21 mouse cellular contexts compared by ENCODE assay signal in the genomic region with DNA sequence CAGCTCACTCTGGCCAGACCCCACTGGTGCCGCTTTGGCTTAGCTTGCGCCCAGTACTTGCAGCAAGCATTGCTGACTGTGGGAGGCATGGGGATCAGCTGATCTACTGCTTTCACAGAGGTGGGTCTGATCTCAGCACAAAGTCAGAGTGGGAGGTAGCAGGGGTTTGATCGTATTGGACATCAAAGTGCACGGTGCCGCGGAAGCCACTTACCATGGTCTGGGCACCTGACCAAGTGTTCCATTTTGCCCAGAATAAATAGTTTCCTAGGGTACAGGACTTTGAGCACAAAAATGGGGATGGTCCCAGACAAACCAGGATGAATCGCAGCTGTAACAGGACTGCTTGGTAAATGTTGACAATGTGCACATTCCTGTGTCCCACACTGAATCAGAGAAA. TPM values are rescaled to one million over a fixed set of nuclear protein-coding genes. Genes with fewer than 3 reads are reported as not detected.
A peak's percentile ranks its signal among the peaks of the same experiment; 100 is the strongest.
DNase-seq lines count a peak whose midpoint lies in the region; ATAC-seq and TF ChIP-seq lines count a peak whose summit lies in the region.
"Had no signal": no experiment of that assay in that cellular context is flagged by ENCODE, and none has a peak within 500 bp of the region (broad histone marks: within the 10 kb centered on the region; RNA-seq: fewer than 3 reads in every experiment).

No protein-coding gene starts in this region.

- no peak for TF ChIP-seq CTCF in hindbrain, postnatal 0 days (IDR thresholded peaks at IDR 0.05; ENCODE audit: low read depth)

- H3K9me3 ChIP-seq in hindbrain, embryonic 15.5 days = no peaks in the 10 kb centered on the region
- H3K9me3 ChIP-seq in hindbrain, embryonic 12.5 days (replicated peaks) = no peaks in the 10 kb centered on the region
- no peaks in the 10 kb centered on the region for H3K9me3 ChIP-seq in liver, embryonic 16.5 days (replicated peaks; ENCODE audit: control insufficient read depth, low read length)
- no peaks in the 10 kb centered on the region for H3K9me3 ChIP-seq in liver, embryonic 11.5 days (ENCODE audit: control insufficient read depth, low read length)
- no peaks in the 10 kb centered on the region for H3K9me3 ChIP-seq in hindbrain, postnatal 0 days (ENCODE audit: low read length)
- H3K9me3 ChIP-seq: forebrain, embryonic 10.5 days; heart, embryonic 13.5 days; intestine, embryonic 15.5 days; limb, embryonic 15.5 days; midbrain, embryonic 12.5 days had no signal

- peak; percentile 53; the same call in 1 of the 2 replicates for ATAC-seq in hindbrain, embryonic 15.5 days (ENCODE audit: low FRiP score, low read depth)
- ATAC-seq in hindbrain, embryonic 12.5 days (ENCODE audit: low FRiP score) = no peak
- peak; percentile 32; the same call in 1 of the 2 replicates for ATAC-seq in liver, embryonic 16.5 days (ENCODE audit: low read depth)
- no peak for ATAC-seq in liver, embryonic 11.5 days (replicated peaks; ENCODE audit: low FRiP score)
- ATAC-seq in hindbrain, postnatal 0 days = peak; percentile 83
- ATAC-seq: intestine, embryonic 15.5 days had no signal

- no peak overlapping the region for H3K4me2 ChIP-seq in hindbrain, embryonic 15.5 days
- no peak overlapping the region for H3K4me2 ChIP-seq in hindbrain, embryonic 12.5 days (replicated peaks)
- no peak overlapping the region for H3K4me2 ChIP-seq in liver, embryonic 16.5 days (ENCODE audit: low read depth, low read length)
- no peak overlapping the region for H3K4me2 ChIP-seq in liver, embryonic 11.5 days
- no peak overlapping the region for H3K4me2 ChIP-seq in hindbrain, postnatal 0 days (ENCODE audit: low read depth, low read length)
- H3K4me2 ChIP-seq: heart, embryonic 13.5 days; intestine, embryonic 15.5 days; limb, embryonic 15.5 days; midbrain, embryonic 12.5 days had no signal

- H3K27me3 ChIP-seq in hindbrain, embryonic 15.5 days = no peaks in the 10 kb centered on the region
- H3K27me3 ChIP-seq in hindbrain, embryonic 12.5 days = no peaks in the 10 kb centered on the region
- H3K27me3 ChIP-seq in liver, embryonic 16.5 days (ENCODE audit: control insufficient read depth, insufficient read depth, low read depth, low read length) = no peaks in the 10 kb centered on the region
- no peaks in the 10 kb centered on the region for H3K27me3 ChIP-seq in liver, embryonic 11.5 days (replicated peaks; ENCODE audit: control insufficient read depth, insufficient read depth, low read length)
- H3K27me3 ChIP-seq in hindbrain, postnatal 0 days (ENCODE audit: insufficient read depth, low read length) = no peaks in the 10 kb centered on the region
- H3K27me3 ChIP-seq: intestine, embryonic 15.5 days; limb, embryonic 15.5 days; midbrain, embryonic 12.5 days had no signal

- H3K27ac ChIP-seq in hindbrain, embryonic 15.5 days (replicated peaks) = no peak overlapping the region
- H3K27ac ChIP-seq in hindbrain, embryonic 12.5 days = no peak overlapping the region
- H3K27ac ChIP-seq in liver, embryonic 16.5 days (ENCODE audit: low read length) = no peak overlapping the region
- H3K27ac ChIP-seq in liver, embryonic 11.5 days (ENCODE audit: low read depth, low read length) = no peak overlapping the region
- no peak overlapping the region for H3K27ac ChIP-seq in hindbrain, postnatal 0 days
- H3K27ac ChIP-seq: forebrain, embryonic 10.5 days; heart, embryonic 13.5 days; intestine, embryonic 15.5 days; limb, embryonic 15.5 days; macrophage; midbrain, embryonic 12.5 days had no signal

- H3K4me3 ChIP-seq in hindbrain, embryonic 15.5 days = no peak overlapping the region
- H3K4me3 ChIP-seq in hindbrain, embryonic 12.5 days = no peak overlapping the region
- H3K4me3 ChIP-seq in liver, embryonic 16.5 days (ENCODE audit: low read depth, low read length) = no peak overlapping the region
- H3K4me3 ChIP-seq in liver, embryonic 11.5 days (ENCODE audit: low read depth, low read length) = no peak overlapping the region
- no peak overlapping the region for H3K4me3 ChIP-seq in hindbrain, postnatal 0 days (ENCODE audit: low read length)
- H3K4me3 ChIP-seq: forebrain, embryonic 10.5 days; heart, embryonic 13.5 days; intestine, embryonic 15.5 days; limb, embryonic 15.5 days; midbrain, embryonic 12.5 days had no signal

- no peaks in the 10 kb centered on the region for H3K36me3 ChIP-seq in hindbrain, embryonic 15.5 days
- H3K36me3 ChIP-seq in hindbrain, embryonic 12.5 days = no peaks in the 10 kb centered on the region
- H3K36me3 ChIP-seq in liver, embryonic 16.5 days (ENCODE audit: control insufficient read depth, insufficient read depth) = no peaks in the 10 kb centered on the region
- no peaks in the 10 kb centered on the region for H3K36me3 ChIP-seq in liver, embryonic 11.5 days (ENCODE audit: control insufficient read depth, insufficient read depth, low read length)
- no peaks in the 10 kb centered on the region for H3K36me3 ChIP-seq in hindbrain, postnatal 0 days (ENCODE audit: insufficient read depth, low read length)
- H3K36me3 ChIP-seq: forebrain, embryonic 10.5 days; heart, embryonic 13.5 days; limb, embryonic 15.5 days; midbrain, embryonic 12.5 days had no signal

- no peaks in the 10 kb centered on the region for H3K4me1 ChIP-seq in hindbrain, embryonic 15.5 days (replicated peaks)
- H3K4me1 ChIP-seq in hindbrain, embryonic 12.5 days = no peaks in the 10 kb centered on the region
- H3K4me1 ChIP-seq in liver, embryonic 16.5 days (ENCODE audit: control insufficient read depth, low read depth, low read length) = no peaks in the 10 kb centered on the region
- H3K4me1 ChIP-seq in liver, embryonic 11.5 days (replicated peaks; ENCODE audit: control insufficient read depth, insufficient read depth, low read length) = no peaks in the 10 kb centered on the region
- H3K4me1 ChIP-seq in hindbrain, postnatal 0 days (ENCODE audit: insufficient read depth, low read length) = no peaks in the 10 kb centered on the region

- DNase-seq in liver, embryonic 11.5 days (ENCODE audit: low spot score) = no peak
- DNase-seq in Muller cell, postnatal 12 days (ENCODE audit: inconsistent ontology term) = peak; percentile 15
- DNase-seq in hindbrain, postnatal 0 days (ENCODE audit: low spot score) = peak; percentile 60
- DNase-seq in adrenal gland, postnatal 14 days = no peak
- DNase-seq: cerebellum, adult 2 months; cerebellum, postnatal 36 days; gastrocnemius, postnatal 10 days; heart, adult 11 months; heart, postnatal 36 days; kidney, adult 9 months; kidney, postnatal 25 days; thymus, adult 2 months had no signal

- no peak overlapping the region for H3K9ac ChIP-seq in hindbrain, embryonic 15.5 days
- no peak overlapping the region for H3K9ac ChIP-seq in hindbrain, embryonic 12.5 days
- no peak overlapping the region for H3K9ac ChIP-seq in liver, embryonic 16.5 days (ENCODE audit: low read depth, low read length)
- H3K9ac ChIP-seq in liver, embryonic 11.5 days (ENCODE audit: low read depth, low read length) = no peak overlapping the region
- no peak overlapping the region for H3K9ac ChIP-seq in hindbrain, postnatal 0 days (replicated peaks; ENCODE audit: low read length)
- H3K9ac ChIP-seq: heart, embryonic 13.5 days; intestine, embryonic 15.5 days; limb, embryonic 15.5 days; midbrain, embryonic 12.5 days had no signal

- 66% methylated on average over 7 of the region's 7 CpGs for WGBS in hindbrain, embryonic 15.5 days
- 87% methylated on average over 7 of the region's 7 CpGs for WGBS in hindbrain, embryonic 12.5 days
- 81% methylated on average over 7 of the region's 7 CpGs for WGBS in liver, embryonic 16.5 days (ENCODE audit: insufficient replicate concordance)
- WGBS in liver, embryonic 11.5 days = 85% methylated on average over 7 of the region's 7 CpGs
- 45% methylated on average over 7 of the region's 7 CpGs for WGBS in hindbrain, postnatal 0 days

RNA-seq across cellular contexts. Expression of a gene that starts 41.2 kb away (rescaled TPM):
- polyA plus RNA-seq in hindbrain, embryonic 15.5 days (2015; fragmentation: Nextera tagmentation; extraction: Ambion mirVana) = 50.9 and 55.2 TPM in 2 replicates
- polyA plus RNA-seq in hindbrain, embryonic 12.5 days (2016; fragmentation: Nextera tagmentation; extraction: Ambion mirVana) = 37.9 and 42.5 TPM in 2 replicates
- polyA plus RNA-seq in liver, embryonic 16.5 days (2015; fragmentation: Nextera tagmentation; extraction: Ambion mirVana) = 103 and 109 TPM in 2 replicates
- 49.1 and 50.2 TPM in 2 replicates for polyA plus RNA-seq in liver, embryonic 11.5 days (2014; fragmentation: Nextera tagmentation; extraction: Ambion mirVana)
- total RNA-seq in hindbrain, postnatal 0 days (2014; rRNA removed) = 11.7 and 13.1 TPM in 2 replicates
- polyA plus RNA-seq in hindbrain, postnatal 0 days (2015; fragmentation: Nextera tagmentation; extraction: Ambion mirVana) = 60.0 and 61.4 TPM in 2 replicates
- total RNA-seq in adrenal gland, postnatal 14 days (2021) = 39.1 and 50.5 TPM in 2 replicates

Comparison
In these comparisons a context has a peak if more than half of its experiments do, and no peak if none do; other contexts are left out.
1. ATAC-seq: peak in hindbrain, embryonic 15.5 days (single experiment), liver, embryonic 16.5 days (single experiment) and hindbrain, postnatal 0 days (single experiment); none in hindbrain, embryonic 12.5 days (single experiment) and liver, embryonic 11.5 days (single experiment).
2. DNase-seq: peak in Muller cell, postnatal 12 days (single experiment) and hindbrain, postnatal 0 days (single experiment); none in liver, embryonic 11.5 days (single experiment) and adrenal gland, postnatal 14 days (single experiment).